Mouse (Mus musculus) olfactory bulb, adult 2 months (tissue): ENCODE data around the gene Otulinl.

Experiments used
- CTCF ChIP-seq: fragments of 200-500 bp; IDR thresholded peaks from 2 replicates; pipeline ENCODE4 v1.5.1; 2012; ENCODE audit warnings: low read depth, mild to moderate bottlenecking, low read length, moderate library complexity; ENCODE audit not compliant: insufficient read depth
- POLR2A ChIP-seq: fragments of 200-500 bp; IDR thresholded peaks from 2 replicates; pipeline ENCODE4 v1.6.1; 2012; ENCODE audit warnings: mild to moderate bottlenecking, low read depth, low read length, moderate library complexity; ENCODE audit not compliant: insufficient read depth

- TF ChIP-seq CTCF (no peak), POLR2A (no peak)
These were observed 23.0 kb downstream of the Otulinl start for GRCm38 (mm10) chr15:27658356-27658755.
